Mouse (Mus musculus) left cerebral cortex, adult 9 months (tissue): ENCODE results near the gene Map3k9.

ENCODE experiments used
- DNase-seq, 2 experiments: peaks; one replicate each; pipeline ENCODE4 v3.0.0; 2022; ENCODE audit warnings: low spot score in 2 of 2

Gene Map3k9

DNA sequence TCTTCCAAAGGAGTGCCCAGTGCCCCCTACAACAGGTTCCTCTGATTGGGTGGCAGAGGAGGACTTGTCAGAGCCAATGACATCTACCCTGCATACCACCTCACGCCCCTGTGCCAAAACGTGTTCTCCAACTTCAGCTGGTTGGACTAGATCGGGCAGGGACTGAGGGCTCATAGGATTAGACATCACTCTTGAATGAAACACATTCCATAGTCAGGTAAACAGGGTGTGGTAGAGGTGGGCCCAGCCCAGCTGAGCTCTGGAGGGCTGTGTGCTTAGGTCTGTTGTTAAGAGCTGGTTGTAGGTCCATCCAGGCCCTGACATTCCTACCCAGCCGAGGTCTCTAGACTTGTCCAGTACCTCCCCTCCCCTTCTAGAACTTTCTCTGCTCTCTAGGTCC lies 68.4 kb downstream of the Map3k9 start:
- no peak for DNase-seq

DNA sequence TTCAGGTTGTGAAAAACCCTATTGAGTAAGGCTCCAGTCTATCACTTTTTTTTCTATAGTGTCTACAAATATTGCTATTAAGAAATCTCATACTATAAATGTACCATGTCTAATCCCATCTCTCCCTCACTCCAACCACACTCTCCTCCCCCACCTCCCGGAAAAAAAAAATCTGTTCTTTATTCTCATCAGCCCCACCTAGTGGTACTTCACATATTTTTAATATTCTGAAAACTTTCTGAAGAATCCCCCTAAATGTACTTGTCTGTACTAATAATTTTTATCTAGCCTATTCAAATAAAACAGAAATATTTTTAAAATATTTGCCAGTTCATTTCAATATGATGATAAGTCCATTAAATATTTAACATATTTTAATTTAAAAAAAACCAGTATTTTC lies 78.1 kb downstream of the Map3k9 start:
- no peak for DNase-seq

DNA sequence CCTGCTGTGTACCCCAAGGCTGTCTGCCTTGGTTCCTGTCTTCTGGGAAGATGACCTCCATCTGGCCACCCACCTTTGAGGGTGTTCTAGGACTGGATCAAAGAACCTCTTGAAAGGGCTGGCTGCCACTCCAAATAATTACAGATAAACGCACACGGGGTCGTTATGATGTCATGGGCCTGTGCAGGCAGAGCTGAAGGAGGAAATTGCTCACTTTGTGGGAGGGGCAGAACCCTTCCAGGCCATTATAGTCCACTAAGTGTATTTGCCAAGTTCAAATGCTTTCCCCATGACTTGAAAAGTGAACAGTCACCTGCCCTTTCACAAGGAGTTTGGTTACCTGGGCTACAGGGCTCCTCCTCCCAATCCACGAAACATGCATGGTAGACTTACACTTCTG lies 83.0 kb downstream of the Map3k9 start:
- DNase-seq = no peak

- DNase-seq = no peak
Observed at GRCm38 (mm10) chr12:81691177-81691730, 89.7 kb downstream of the Map3k9 start.

GRCm38 (mm10) chr12:81690751-81691150 lies 90.2 kb downstream of the Map3k9 start:
- DNase-seq = no peak

- DNase-seq = no peak
Observed at GRCm38 (mm10) chr12:81690111-81690510, 90.9 kb downstream of the Map3k9 start.

DNA sequence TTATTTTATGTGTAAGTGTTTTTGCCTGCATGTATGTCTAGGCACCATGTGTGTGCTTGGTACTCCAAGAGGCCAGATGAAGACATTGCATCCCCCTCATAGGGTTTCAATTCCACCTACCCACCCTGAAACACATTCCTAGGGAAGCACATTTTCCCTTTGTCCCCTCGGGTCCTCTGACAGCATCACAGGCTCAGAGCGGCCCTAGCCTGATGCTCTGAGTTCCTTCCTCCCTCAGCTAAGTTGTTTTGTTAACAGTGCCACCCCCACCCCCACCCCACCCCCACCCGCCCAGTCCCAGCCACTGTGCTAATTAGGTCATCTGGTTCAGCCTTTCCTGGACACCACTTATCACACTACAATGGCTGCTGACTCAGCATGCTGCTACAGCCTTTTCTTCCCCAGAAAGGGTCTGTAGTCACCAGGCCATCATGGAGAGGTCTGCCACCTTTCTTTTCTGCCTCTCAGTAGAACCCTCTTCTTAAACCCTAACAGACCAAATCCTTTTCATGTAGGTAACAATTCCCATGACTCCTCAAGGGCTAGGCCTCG lies 91.4 kb downstream of the Map3k9 start:
- DNase-seq = no peak

DNA sequence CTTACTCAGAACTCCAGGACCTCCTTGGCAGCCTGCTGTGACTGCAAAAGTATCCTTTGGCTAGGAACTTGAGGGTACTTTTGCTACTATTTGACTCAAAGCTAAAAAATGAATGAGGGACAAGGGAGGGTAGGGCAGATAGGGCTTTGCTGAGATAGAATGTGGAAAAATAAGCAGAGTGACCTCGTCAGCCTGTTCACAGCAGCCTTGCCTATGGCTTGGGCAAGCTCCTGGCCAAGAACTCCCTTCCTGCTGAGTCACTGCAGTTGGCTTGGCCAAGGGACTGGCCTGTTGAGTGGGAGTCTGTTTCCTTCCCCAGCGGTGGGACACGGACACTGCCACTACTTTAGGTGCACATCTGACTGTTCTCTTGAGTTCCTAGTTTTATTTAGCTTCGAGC lies 92.4 kb downstream of the Map3k9 start:
- DNase-seq = no peak

DNA sequence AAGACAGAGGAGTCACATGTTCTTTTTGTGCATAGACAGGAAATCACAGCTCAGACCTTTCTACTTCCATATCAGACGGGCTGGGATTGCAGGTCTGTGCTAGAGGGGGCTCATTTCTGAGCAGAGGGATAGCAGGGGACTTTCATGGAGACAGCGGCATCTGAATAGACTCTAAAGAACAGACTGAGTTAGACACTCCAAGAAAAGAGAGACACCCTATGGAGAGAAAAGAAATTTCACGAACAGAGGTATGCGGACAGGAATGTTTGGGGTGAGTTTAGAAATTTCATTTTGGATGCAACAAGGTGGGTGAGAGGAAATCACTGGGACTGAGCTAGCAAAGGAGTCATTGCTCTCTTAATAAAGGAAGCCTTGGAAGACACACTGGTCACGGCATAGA lies 93.1 kb downstream of the Map3k9 start:
- no peak for DNase-seq

DNA sequence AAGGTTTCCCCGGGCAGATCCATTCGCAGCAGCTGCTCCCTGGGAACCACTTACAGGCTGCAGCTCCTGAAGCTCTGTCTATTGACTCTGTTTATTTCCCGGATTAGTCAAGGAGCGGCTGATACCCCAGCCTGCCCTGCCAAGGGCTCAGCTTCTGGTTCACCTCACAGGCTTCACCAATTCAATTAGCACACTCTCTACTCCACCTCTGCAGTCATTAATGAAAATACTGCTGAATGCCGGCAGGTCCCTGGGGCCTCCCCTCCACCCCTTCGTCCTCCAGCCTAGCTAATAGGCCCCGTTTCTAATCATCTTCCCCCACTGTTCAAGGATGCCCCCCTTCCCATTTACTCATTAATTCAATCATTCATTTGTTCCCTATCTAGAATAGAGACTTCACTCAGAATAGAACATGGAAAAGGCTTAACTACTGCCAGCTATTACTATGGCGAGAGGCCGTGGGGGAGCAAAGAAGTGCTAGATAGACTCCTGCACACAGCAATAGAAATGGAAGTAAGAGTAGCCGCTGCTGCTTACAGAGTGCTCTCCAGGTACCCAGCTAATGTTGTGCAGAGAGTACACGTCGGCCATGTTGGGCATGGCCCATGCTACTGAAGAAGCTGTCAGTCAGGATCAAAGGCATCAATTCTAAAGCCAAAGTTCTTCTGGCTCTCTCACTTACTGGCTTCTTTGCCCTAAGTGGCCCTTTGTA lies 94.4 kb downstream of the Map3k9 start:
- DNase-seq = no peak

GRCm38 (mm10) chr12:81685981-81686380 lies 95.0 kb downstream of the Map3k9 start:
- no peak for DNase-seq

DNA sequence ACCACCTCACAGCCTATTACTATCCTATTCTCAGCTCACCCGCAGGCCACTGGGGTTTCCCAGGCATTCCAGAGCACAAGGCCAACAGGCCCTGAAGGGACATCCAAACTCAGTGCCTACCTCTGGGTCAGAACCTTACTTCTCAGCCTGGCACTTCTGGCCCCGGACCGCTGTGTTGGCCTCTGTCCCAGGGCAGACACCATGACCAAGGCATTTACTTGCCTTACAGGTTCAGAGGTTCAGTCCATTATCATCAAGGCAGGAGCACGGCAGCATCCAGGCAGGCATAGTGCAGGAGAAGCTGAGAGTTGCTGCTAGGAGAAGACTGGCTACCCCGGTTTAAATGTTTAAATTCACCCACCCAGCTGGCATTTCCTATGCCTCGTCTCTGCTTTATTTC lies 96.9 kb downstream of the Map3k9 start:
- DNase-seq = no peak

GRCm38 (mm10) chr12:81683395-81683794 lies 97.6 kb downstream of the Map3k9 start:
- DNase-seq = no peak

GRCm38 (mm10) chr12:81679807-81680529 lies 101.0 kb downstream of the Map3k9 start:
- DNase-seq = no peak

GRCm38 (mm10) chr12:81675557-81675956 lies 105.4 kb downstream of the Map3k9 start:
- no peak for DNase-seq
